Mouse (Mus musculus): ENCODE measurements around the gene Bgn. TPM values are rescaled to one million over a fixed set of nuclear protein-coding genes. Genes with fewer than 3 reads are reported as not detected.

Bgn gene
- polyA plus RNA-seq, 1 experiment: 83.1 TPM

DNA sequence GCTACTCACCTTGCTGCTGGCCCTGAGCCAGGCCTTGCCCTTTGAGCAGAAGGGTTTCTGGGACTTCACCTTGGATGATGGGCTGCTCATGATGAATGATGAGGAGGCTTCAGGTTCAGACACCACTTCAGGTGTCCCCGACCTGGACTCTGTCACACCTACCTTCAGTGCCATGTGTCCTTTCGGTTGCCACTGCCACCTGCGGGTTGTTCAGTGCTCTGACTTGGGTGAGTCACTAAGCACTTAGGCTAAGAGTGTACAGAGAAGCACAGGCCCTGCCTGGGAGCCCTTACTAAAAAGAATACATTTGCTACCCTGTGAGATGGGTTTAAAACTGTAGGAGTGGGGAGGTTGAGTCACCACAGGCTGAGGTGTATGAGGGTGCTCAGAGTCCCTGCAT is 7.4 kb downstream of the Bgn start:
- no peak for DNase-seq (ENCODE audit: low read depth)
- TF ChIP-seq POLR2A (IDR thresholded peaks at IDR 0.05; ENCODE audit: borderline replicate concordance, extremely low read depth, insufficient read depth, insufficient read length, poor library complexity, severe bottlenecking) (no peak), CTCF (IDR thresholded peaks at IDR 0.05; ENCODE audit: borderline replicate concordance, extremely low read depth, insufficient read depth, insufficient read length) (no peak)

DNA sequence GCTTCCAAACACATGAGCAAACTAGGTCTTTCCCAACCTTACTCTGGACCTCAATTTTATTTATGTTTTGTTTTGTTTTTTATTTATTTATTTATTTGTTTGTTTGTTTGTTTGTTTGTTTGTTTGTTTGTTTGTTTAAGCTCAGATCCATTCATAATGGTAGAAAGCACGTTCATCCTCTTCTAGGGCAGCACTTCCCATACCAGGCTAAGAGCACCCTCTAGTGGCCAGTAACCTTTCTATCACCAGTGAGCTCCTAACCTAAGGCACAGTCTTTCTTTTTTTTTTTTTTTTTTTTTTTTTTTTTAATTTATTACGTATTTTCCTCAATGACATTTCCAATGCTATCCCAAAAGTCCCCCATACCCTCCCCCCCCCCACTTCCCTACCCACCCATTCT is 10.2 kb downstream of the Bgn start:
- TF ChIP-seq CTCF (IDR thresholded peaks at IDR 0.05; ENCODE audit: borderline replicate concordance, extremely low read depth, insufficient read depth, insufficient read length): peak; percentile 68; the same call in 1 of the 2 replicates
- peak; percentile 87 for DNase-seq (ENCODE audit: low read depth)

DNA sequence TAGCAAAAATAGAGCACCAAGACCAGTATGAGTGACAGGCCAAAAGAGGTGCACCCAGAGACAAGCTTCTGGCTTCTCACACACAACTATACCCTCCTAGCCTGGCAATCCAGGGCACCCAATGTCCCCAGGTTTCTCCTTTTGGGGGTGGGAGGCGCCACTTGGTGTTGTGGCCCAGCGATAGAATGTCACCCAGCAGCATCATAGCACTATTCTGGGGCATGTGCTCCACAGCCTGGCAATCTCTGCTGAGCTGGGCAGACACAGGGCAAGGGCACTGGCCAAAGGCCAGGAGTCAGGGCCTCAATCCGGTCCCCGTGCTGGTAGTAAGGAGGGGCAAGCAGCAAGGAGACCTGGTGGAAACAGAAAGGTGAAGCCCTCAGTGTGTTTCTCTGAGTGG is 13.3 kb downstream of the Bgn start:
- no peak for DNase-seq (ENCODE audit: low read depth)
- no peak for TF ChIP-seq POLR2A (IDR thresholded peaks at IDR 0.05; ENCODE audit: borderline replicate concordance, extremely low read depth, insufficient read depth, insufficient read length, poor library complexity, severe bottlenecking)
- TF ChIP-seq CTCF (IDR thresholded peaks at IDR 0.05; ENCODE audit: borderline replicate concordance, extremely low read depth, insufficient read depth, insufficient read length): no peak

DNA sequence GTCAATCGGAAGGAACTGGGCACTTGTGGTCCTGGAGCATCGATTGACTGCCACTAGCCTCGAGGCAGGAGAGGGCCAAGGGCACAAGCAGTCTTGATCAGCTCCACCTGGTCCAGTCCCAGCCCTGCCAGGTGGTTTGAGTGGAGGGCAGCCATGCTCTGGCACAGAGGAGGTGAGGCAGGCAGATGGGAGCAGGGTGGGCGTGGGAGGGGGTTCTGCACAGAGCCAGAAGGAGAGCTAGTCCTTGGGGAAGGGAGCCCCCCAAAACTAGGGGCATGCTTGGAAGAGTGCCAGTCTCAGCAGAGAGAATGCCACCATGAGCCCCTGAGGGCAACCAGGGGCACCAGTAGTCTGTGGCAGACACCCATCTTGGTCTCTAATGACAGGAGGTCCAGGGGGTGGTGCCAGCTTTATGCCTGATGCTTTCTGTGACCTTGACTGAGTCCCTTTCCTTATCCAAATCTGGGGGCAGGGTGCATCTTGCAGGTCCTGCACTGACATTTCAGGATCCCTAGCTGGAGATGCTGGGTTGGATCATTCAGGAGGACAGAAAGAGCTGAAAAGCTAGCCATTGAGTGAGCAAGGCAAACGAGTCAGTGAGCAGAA is 21.8 kb downstream of the Bgn start:
- TF ChIP-seq POLR2A (IDR thresholded peaks at IDR 0.05; ENCODE audit: borderline replicate concordance, extremely low read depth, insufficient read depth, insufficient read length, poor library complexity, severe bottlenecking) (no peak), CTCF (IDR thresholded peaks at IDR 0.05; ENCODE audit: borderline replicate concordance, extremely low read depth, insufficient read depth, insufficient read length) (no peak)
- no peak for DNase-seq (ENCODE audit: low read depth)

DNA sequence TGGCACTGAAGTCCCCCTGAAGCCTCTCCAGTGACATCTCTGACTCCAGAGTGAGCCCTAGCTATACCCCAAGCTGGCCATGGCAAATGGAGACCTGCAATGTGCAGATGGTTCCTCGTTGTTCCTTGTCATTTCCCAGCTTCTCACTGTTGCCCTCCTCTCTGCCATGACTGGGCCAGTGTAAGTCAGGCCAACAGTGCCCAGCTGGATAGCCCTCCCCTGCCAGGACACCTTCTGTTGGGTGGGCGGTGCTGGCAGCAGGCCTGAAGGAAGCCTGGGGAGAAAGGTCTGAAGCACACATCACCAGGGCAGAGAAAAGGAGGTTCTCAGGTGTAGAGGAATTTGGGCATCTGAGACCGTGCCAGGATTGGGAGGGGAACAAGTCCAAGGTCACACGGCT is 23.2 kb downstream of the Bgn start:
- TF ChIP-seq POLR2A (IDR thresholded peaks at IDR 0.05; ENCODE audit: borderline replicate concordance, extremely low read depth, insufficient read depth, insufficient read length, poor library complexity, severe bottlenecking) (no peak), CTCF (IDR thresholded peaks at IDR 0.05; ENCODE audit: borderline replicate concordance, extremely low read depth, insufficient read depth, insufficient read length) (no peak)
- no peak for DNase-seq (ENCODE audit: low read depth)

DNA sequence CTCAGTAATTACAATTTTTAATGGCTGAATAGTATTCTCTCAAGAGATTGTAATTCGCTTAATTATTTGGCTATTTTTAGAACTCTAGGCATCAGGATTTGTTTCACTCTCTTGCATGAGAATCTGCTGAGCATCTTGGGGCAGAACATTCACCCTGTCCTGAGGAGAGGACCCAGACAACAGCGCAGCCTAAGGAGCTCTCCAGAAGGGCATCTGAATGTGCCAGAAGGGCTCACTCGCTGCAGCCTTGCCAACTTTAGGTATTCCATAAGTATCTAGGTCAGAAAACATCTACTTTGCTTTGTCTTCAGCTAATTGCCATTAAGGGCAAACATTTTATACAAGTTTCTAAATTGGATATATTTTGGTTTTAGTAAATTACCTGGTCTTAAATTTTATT is 25.8 kb downstream of the Bgn start:
- TF ChIP-seq POLR2A (IDR thresholded peaks at IDR 0.05; ENCODE audit: borderline replicate concordance, extremely low read depth, insufficient read depth, insufficient read length, poor library complexity, severe bottlenecking) (no peak), CTCF (IDR thresholded peaks at IDR 0.05; ENCODE audit: borderline replicate concordance, extremely low read depth, insufficient read depth, insufficient read length) (no peak)
- no peak for DNase-seq (ENCODE audit: low read depth)

DNA sequence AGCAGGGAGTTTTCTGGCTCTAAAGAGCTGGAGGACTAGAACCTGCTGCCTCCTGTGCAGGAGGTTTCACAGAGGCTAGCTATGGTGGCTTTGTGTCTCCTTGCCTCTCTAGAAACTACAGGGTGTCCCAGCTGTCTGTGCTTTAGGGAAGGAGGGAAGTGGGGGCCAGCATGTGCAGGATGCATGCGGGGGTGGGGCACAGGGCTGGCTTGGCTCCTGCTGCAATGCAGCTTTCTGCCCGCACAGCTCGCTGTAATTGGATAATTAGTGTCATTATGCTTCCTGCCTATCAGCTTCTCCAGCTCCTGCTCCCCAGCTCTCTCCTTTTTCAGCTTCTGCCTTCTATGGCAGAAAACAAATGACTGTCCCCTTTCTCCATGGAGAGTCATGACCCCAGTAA is 29.5 kb downstream of the Bgn start:
- TF ChIP-seq POLR2A (IDR thresholded peaks at IDR 0.05; ENCODE audit: borderline replicate concordance, extremely low read depth, insufficient read depth, insufficient read length, poor library complexity, severe bottlenecking) (no peak), CTCF (IDR thresholded peaks at IDR 0.05; ENCODE audit: borderline replicate concordance, extremely low read depth, insufficient read depth, insufficient read length) (no peak)
- DNase-seq (ENCODE audit: low read depth): peak; percentile 71

DNA sequence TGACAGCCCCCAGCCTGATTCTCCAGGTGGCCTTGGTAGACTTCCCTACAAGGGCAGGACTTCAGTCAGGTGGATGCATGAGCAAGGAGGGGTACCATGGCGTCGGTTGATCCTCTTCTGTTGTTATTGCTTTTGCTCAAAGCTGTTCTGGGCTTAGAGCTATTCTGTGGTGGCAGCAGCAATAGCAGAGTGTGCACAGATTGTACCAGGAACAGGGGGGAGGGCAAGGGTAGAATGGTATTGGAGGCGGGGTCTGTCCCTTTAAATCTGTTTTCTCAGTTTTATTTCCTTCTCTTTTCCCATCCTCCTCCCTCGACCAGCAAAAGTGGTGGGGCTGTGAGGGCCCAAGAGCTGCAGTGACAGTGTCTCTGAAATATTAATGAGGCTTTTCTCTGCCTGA is 33.2 kb downstream of the Bgn start:
- TF ChIP-seq POLR2A (IDR thresholded peaks at IDR 0.05; ENCODE audit: borderline replicate concordance, extremely low read depth, insufficient read depth, insufficient read length, poor library complexity, severe bottlenecking): no peak
- TF ChIP-seq CTCF (IDR thresholded peaks at IDR 0.05; ENCODE audit: borderline replicate concordance, extremely low read depth, insufficient read depth, insufficient read length): no peak
- no peak for DNase-seq (ENCODE audit: low read depth)

DNA sequence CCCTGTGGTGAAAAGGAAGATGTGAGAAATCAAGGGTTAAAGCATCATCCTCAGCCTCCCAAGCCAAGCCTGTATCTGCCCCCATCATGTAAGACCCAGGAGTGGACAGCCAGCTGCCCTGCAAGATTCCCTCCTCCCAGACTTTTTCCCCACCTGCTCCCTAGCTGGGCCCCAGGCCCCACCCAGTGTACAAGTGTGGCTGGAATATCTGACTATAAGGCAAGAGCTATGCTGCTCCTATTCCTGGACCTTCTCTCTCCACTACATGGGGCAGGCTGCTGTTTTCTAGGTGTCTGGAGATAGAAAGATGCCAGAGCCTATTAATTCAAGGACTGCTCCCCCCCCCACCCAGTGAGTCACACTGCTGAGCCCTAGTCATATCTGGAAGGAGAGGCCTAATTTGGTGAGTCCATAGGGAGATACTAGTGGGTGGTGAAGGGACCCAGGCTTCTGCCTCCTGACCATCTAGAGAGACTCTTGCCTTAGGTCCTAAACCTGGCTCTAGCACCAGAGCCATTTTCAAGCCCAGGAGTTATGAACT is 33.7 kb downstream of the Bgn start:
- no peak for DNase-seq (ENCODE audit: low read depth)
- TF ChIP-seq POLR2A (IDR thresholded peaks at IDR 0.05; ENCODE audit: borderline replicate concordance, extremely low read depth, insufficient read depth, insufficient read length, poor library complexity, severe bottlenecking) (no peak), CTCF (IDR thresholded peaks at IDR 0.05; ENCODE audit: borderline replicate concordance, extremely low read depth, insufficient read depth, insufficient read length) (no peak)

DNA sequence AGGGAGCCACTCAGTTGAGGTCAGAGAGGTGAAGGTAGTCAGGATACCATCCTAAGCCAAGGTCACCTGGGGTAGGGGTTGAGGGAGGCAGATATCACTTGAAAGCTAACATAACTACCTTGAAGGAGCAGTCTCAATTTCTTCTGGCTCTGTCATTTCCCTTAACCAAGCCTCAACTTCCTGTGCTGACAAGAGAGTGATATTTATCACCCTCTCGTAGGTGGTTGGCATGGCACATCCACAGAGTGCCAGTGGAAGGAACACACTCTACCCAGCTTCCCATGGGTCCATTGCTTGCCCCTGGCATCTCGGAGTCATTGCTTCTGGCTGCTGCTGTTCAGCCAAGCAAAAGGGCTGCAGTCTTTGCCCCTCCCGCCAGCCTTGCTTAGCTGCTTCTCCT is 37.3 kb downstream of the Bgn start:
- no peak for TF ChIP-seq POLR2A (IDR thresholded peaks at IDR 0.05; ENCODE audit: borderline replicate concordance, extremely low read depth, insufficient read depth, insufficient read length, poor library complexity, severe bottlenecking)
- TF ChIP-seq CTCF (IDR thresholded peaks at IDR 0.05; ENCODE audit: borderline replicate concordance, extremely low read depth, insufficient read depth, insufficient read length): no peak
- DNase-seq (ENCODE audit: low read depth): no peak

DNA sequence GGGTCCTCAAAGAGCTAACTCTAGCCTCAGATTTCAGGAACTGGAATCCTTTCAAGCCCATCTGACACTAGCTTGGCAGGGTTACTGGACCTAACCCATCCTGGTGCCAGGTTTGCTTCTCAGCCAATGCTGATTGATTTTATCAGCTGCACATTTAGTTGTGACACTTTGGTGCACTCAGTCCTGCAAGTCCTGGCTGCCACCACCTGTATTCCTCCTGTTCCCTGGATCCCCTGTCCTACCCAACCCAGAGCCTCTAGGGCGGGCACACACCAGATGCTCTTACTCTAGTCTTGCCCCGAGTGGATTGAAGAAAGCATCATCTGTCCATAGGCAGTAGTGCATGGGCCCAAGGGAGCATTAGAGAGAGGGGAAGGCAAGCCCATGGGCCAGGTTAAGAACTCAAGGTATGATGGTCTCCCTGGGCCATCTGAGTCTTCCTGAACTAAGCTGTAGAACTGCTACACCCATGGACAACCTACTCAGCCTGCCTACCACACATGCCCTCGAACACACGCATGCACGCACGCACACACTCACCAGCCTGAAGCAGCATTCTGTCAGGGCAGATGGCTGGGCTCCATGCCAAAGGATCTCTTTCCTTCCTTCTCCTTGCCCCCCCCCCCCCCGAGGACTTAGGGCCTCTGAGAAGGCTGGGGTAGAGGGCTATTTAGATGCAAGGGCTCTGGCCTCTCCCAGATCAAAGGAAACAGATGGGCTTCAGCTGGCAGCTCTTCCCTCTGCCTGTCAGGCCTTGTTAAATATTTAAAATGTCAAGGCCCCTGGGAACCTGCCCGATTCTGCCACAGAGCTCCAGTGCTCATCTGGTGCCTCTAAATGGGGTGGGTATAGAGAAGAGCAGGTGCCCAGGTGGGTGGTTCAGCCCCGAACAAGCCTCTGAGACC is 41.2 kb downstream of the Bgn start:
- DNase-seq (ENCODE audit: low read depth): peak; percentile 90
- TF ChIP-seq CTCF (IDR thresholded peaks at IDR 0.05; ENCODE audit: borderline replicate concordance, extremely low read depth, insufficient read depth, insufficient read length) (no peak), POLR2A (IDR thresholded peaks at IDR 0.05; ENCODE audit: borderline replicate concordance, extremely low read depth, insufficient read depth, insufficient read length, poor library complexity, severe bottlenecking) (no peak)
